Mouse (Mus musculus): ENCODE data around the gene Gsta2. TPM values are rescaled to one million over a fixed set of nuclear protein-coding genes. Genes with fewer than 3 reads are reported as not detected.
"Not testable (repeated sequence)": the region's sequence is repeated elsewhere in the genome, so short reads cannot be mapped to it uniquely, and the experiment has no call there.

The Gsta2 gene
- polyA plus RNA-seq, 1 experiment from 2014 or later, result 2.9 TPM

GRCm38 (mm10) chr9:78359750-78360483 lies 4.3 kb upstream of the Gsta2 start:
- H3K27me3 ChIP-seq (replicated peaks; ENCODE audit: control insufficient read depth, insufficient read depth, low read length), result no peaks in the 10 kb centered on the region
- H3K4me1 ChIP-seq (replicated peaks; ENCODE audit: control insufficient read depth, insufficient read depth, low read length), result no peaks in the 10 kb centered on the region
- 79% methylated on average over 6 of the region's 6 CpGs for WGBS
- no peak overlapping the region for H3K4me2 ChIP-seq (ENCODE audit: low read length)
- ATAC-seq (replicated peaks; ENCODE audit: low FRiP score, low TSS enrichment, low read depth) (no peak), DNase-seq (ENCODE audit: low spot score) (no peak)
- H3K9me3 ChIP-seq (ENCODE audit: control insufficient read depth, low read length), result no peaks in the 10 kb centered on the region
- H3K4me3 ChIP-seq (ENCODE audit: low read depth, low read length), result no peak overlapping the region
- no peak overlapping the region for H3K27ac ChIP-seq (ENCODE audit: low read depth)
- H3K36me3 ChIP-seq (ENCODE audit: control insufficient read depth, insufficient read depth, low read length), result no peaks in the 10 kb centered on the region
- H3K9ac ChIP-seq (ENCODE audit: low read length), result no peak overlapping the region

DNA sequence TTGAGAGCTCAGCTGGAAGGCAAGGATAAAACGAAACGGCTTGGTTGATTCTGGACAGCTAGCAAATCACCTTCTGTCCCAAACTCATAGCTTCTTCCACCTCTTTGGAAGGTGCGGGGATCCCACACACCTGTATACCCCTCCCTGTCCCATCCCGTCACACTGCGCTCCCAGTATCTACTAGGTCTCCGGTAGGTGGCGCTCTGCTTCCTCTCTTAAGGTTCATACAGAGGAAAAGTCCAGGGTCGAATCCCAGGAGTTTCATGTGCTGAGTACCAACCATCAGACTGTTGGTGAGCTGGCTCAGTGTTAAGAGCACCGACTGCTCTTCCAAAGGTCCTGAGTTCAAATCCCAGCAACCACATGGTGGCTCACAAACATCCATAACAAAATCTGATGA lies 2.5 kb upstream of the Gsta2 start:
- Histone ChIP-seq H3K4me2 (ENCODE audit: low read length) (no peak overlapping the region), H3K36me3 (ENCODE audit: control insufficient read depth, insufficient read depth, low read length) (no peaks in the 10 kb centered on the region), H3K9ac (ENCODE audit: low read length) (no peak overlapping the region), H3K4me1 (replicated peaks; ENCODE audit: control insufficient read depth, insufficient read depth, low read length) (no peaks in the 10 kb centered on the region), H3K27me3 (replicated peaks; ENCODE audit: control insufficient read depth, insufficient read depth, low read length) (no peaks in the 10 kb centered on the region), H3K27ac (ENCODE audit: low read depth) (no peak overlapping the region), H3K4me3 (ENCODE audit: low read depth, low read length) (no peak overlapping the region), H3K9me3 (ENCODE audit: control insufficient read depth, low read length) (no peaks in the 10 kb centered on the region)
- ATAC-seq (replicated peaks; ENCODE audit: low FRiP score, low TSS enrichment, low read depth) (peak; percentile 66; the same call in 1 of the 2 replicates), DNase-seq (ENCODE audit: low spot score) (peak; percentile 74)
- WGBS, result 9% methylated on average over 9 of the region's 9 CpGs

GRCm38 (mm10) chr9:78354665-78355578 lies 666 bp downstream of the Gsta2 start:
- ATAC-seq (replicated peaks; ENCODE audit: low FRiP score, low TSS enrichment, low read depth) (no peak), DNase-seq (ENCODE audit: low spot score) (no peak)
- no peak overlapping the region for H3K27ac ChIP-seq (ENCODE audit: low read depth)
- H3K4me2 ChIP-seq (ENCODE audit: low read length), result no peak overlapping the region
- H3K9ac ChIP-seq (ENCODE audit: low read length), result no peak overlapping the region
- no peaks in the 10 kb centered on the region for H3K9me3 ChIP-seq (ENCODE audit: control insufficient read depth, low read length)
- H3K4me3 ChIP-seq (ENCODE audit: low read depth, low read length), result no peak overlapping the region
- H3K27me3 ChIP-seq (replicated peaks; ENCODE audit: control insufficient read depth, insufficient read depth, low read length), result no peaks in the 10 kb centered on the region
- no peaks in the 10 kb centered on the region for H3K36me3 ChIP-seq (ENCODE audit: control insufficient read depth, insufficient read depth, low read length)
- WGBS, result 80% methylated on average over 11 of the region's 11 CpGs
- H3K4me1 ChIP-seq (replicated peaks; ENCODE audit: control insufficient read depth, insufficient read depth, low read length), result no peaks in the 10 kb centered on the region

DNA sequence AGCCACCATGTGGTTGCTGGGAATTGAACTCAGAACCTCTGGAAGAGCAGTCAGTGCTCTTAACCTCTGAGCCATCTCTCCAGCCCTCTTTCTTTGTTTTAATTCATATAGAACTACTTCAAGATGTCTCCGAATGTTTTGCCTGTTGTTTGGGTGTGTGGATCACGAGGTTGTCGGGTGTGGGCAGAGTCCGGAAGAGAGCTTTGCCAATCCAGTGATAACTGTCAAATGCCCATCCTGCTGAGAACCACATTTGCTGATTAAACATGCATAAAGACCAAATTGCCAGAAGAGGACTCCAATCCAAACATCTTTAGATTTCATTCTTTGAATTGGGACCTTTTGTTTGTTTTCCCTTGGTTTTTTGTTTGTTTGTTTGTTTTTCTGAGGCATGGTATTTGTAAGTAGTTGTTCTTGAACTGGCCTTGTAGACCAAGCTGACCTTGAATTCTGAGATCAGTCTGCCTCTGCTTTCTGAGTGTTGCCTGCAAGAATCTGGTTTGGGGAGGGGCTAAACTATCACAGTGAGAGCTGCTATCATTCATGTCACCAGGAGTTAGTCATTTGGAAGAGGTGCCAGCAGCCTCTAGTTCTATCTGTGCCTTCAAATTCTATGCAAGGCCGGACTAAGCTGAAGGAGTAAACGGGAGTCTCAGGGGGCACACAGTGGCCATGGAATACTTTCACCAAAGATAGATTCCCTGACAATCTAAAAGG lies 3.9 kb downstream of the Gsta2 start:
- WGBS, result 83% methylated on average over 6 of the region's 6 CpGs
- no peak for DNase-seq (ENCODE audit: low spot score)
- ATAC-seq (replicated peaks; ENCODE audit: low FRiP score, low TSS enrichment, low read depth), result no peak
- Histone ChIP-seq H3K9me3 (ENCODE audit: control insufficient read depth, low read length) (no peaks in the 10 kb centered on the region), H3K27me3 (replicated peaks; ENCODE audit: control insufficient read depth, insufficient read depth, low read length) (no peaks in the 10 kb centered on the region), H3K9ac (ENCODE audit: low read length) (no peak overlapping the region), H3K27ac (ENCODE audit: low read depth) (no peak overlapping the region), H3K36me3 (ENCODE audit: control insufficient read depth, insufficient read depth, low read length) (no peaks in the 10 kb centered on the region), H3K4me2 (ENCODE audit: low read length) (no peak overlapping the region), H3K4me3 (ENCODE audit: low read depth, low read length) (no peak overlapping the region), H3K4me1 (replicated peaks; ENCODE audit: control insufficient read depth, insufficient read depth, low read length) (no peaks in the 10 kb centered on the region)

- H3K36me3 ChIP-seq (ENCODE audit: control insufficient read depth, insufficient read depth, low read length); H3K9ac ChIP-seq (ENCODE audit: low read length); ATAC-seq (replicated peaks; ENCODE audit: low FRiP score, low TSS enrichment, low read depth); H3K4me2 ChIP-seq (ENCODE audit: low read length); H3K4me1 ChIP-seq (replicated peaks; ENCODE audit: control insufficient read depth, insufficient read depth, low read length); DNase-seq (ENCODE audit: low spot score); H3K27ac ChIP-seq (ENCODE audit: low read depth); H3K4me3 ChIP-seq (ENCODE audit: low read depth, low read length); H3K27me3 ChIP-seq (replicated peaks; ENCODE audit: control insufficient read depth, insufficient read depth, low read length); H3K9me3 ChIP-seq (ENCODE audit: control insufficient read depth, low read length): not testable (repeated sequence)
Measured at GRCm38 (mm10) chr9:78350007-78350406, 5.6 kb downstream of the Gsta2 start.

DNA sequence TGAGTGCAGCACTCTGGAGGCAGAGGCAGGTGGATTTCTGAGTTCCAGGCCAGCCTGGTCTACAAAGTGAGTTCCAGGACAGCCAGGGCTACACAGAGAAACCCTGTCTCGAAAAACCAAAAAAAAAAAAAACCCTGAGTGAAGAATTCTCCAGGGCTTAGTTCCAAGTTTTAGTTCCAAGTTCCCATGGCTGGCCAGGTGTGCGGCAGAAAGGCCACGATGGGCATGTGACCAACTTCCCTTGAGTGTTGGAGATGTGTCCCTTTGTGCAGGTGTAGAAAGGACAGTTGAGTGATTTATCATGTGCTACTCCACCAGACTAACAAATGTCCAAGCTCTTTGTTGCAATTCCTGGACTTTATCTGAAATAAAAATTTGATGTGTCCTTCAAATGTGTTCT lies 6.4 kb downstream of the Gsta2 start:
- H3K4me3 ChIP-seq (ENCODE audit: low read depth, low read length); H3K4me2 ChIP-seq (ENCODE audit: low read length); H3K27me3 ChIP-seq (replicated peaks; ENCODE audit: control insufficient read depth, insufficient read depth, low read length); H3K9ac ChIP-seq (ENCODE audit: low read length); H3K36me3 ChIP-seq (ENCODE audit: control insufficient read depth, insufficient read depth, low read length); DNase-seq (ENCODE audit: low spot score); H3K9me3 ChIP-seq (ENCODE audit: control insufficient read depth, low read length); H3K27ac ChIP-seq (ENCODE audit: low read depth); H3K4me1 ChIP-seq (replicated peaks; ENCODE audit: control insufficient read depth, insufficient read depth, low read length); ATAC-seq (replicated peaks; ENCODE audit: low FRiP score, low TSS enrichment, low read depth): not testable (repeated sequence)
- WGBS, result 86% methylated on average over 3 of the region's 3 CpGs

- H3K4me1 ChIP-seq (replicated peaks; ENCODE audit: control insufficient read depth, insufficient read depth, low read length); H3K27me3 ChIP-seq (replicated peaks; ENCODE audit: control insufficient read depth, insufficient read depth, low read length); ATAC-seq (replicated peaks; ENCODE audit: low FRiP score, low TSS enrichment, low read depth); H3K4me3 ChIP-seq (ENCODE audit: low read depth, low read length); H3K9ac ChIP-seq (ENCODE audit: low read length); H3K36me3 ChIP-seq (ENCODE audit: control insufficient read depth, insufficient read depth, low read length); H3K27ac ChIP-seq (ENCODE audit: low read depth); DNase-seq (ENCODE audit: low spot score); H3K9me3 ChIP-seq (ENCODE audit: control insufficient read depth, low read length); H3K4me2 ChIP-seq (ENCODE audit: low read length): not testable (repeated sequence)
- 58% methylated on average over 6 of the region's 6 CpGs for WGBS
Measured at GRCm38 (mm10) chr9:78348206-78349004, 7.2 kb downstream of the Gsta2 start.

DNA sequence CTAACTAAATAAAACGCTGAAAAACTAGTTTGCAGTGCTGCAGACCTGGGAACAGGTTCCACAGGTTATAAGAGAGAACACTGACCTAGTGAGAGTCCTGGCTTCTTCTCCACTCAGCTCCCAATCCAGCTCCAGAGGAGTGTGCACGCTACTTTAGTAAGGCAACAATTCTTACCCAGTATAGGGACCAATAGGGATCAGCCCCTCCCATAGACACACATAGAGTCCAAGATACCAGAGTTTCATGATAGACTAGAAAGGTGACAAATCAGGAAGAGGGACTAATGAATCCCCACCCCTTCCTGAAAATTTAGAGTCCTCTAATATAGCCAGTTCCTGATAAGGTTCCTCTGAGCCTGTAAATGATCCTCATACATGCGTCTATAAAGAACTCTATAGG lies 8.6 kb downstream of the Gsta2 start:
- Histone ChIP-seq H3K27ac (ENCODE audit: low read depth) (no peak overlapping the region), H3K4me1 (replicated peaks; ENCODE audit: control insufficient read depth, insufficient read depth, low read length) (no peaks in the 10 kb centered on the region), H3K4me3 (ENCODE audit: low read depth, low read length) (no peak overlapping the region), H3K36me3 (ENCODE audit: control insufficient read depth, insufficient read depth, low read length) (no peaks in the 10 kb centered on the region), H3K9ac (ENCODE audit: low read length) (no peak overlapping the region), H3K27me3 (replicated peaks; ENCODE audit: control insufficient read depth, insufficient read depth, low read length) (no peaks in the 10 kb centered on the region), H3K9me3 (ENCODE audit: control insufficient read depth, low read length) (no peaks in the 10 kb centered on the region), H3K4me2 (ENCODE audit: low read length) (no peak overlapping the region)
- 55% methylated on average over 3 of the region's 3 CpGs for WGBS
- DNase-seq (ENCODE audit: low spot score) (no peak), ATAC-seq (replicated peaks; ENCODE audit: low FRiP score, low TSS enrichment, low read depth) (peak; percentile 36; the same call in 1 of the 2 replicates)
